Mouse (Mus musculus): ENCODE measurements around the gene Igfbp5. TPM values are rescaled to one million over a fixed set of nuclear protein-coding genes. Genes with fewer than 3 reads are reported as not detected.

Gene Igfbp5
- polyA plus RNA-seq, 1 experiment from 2014 or later: 141 TPM

DNA sequence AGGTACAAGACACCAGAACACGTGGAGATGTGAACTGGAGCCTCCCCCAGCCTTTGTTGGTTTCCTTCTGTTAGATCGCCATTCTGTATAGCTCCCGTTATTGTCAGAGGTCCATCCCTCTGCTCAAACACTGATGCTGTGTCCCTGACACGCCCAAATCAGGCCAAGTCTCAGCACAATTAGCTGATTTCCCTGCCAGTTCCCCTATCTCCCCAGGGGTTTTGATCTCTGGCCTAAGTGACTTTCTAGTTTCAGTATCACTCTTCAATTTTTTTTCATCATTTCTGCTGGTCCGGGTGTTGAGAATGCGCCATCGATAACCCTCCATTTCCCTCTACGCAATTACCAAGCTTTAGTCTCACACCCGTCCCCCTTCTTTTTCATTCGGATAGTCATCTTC, 51.8 kb downstream of the Igfbp5 start:
- Histone ChIP-seq H3K9me3 (no peaks in the 10 kb centered on the region), H3K27ac (no peak overlapping the region), H3K36me3 (no peaks in the 10 kb centered on the region), H3K9ac (no peak overlapping the region), H3K27me3 (peaks cover 3% of the 10 kb centered on the region; the same call in 1 of the 2 replicates), H3K4me1 (peaks cover 33% of the 10 kb centered on the region), H3K4me2 (no peak overlapping the region), H3K4me3 (no peak overlapping the region)
- ATAC-seq (ENCODE audit: insufficient number of reproducible peaks, insufficient read depth, low FRiP score, low TSS enrichment, low read depth): no peak
- WGBS: 73% methylated on average over 10 of the region's 10 CpGs

DNA sequence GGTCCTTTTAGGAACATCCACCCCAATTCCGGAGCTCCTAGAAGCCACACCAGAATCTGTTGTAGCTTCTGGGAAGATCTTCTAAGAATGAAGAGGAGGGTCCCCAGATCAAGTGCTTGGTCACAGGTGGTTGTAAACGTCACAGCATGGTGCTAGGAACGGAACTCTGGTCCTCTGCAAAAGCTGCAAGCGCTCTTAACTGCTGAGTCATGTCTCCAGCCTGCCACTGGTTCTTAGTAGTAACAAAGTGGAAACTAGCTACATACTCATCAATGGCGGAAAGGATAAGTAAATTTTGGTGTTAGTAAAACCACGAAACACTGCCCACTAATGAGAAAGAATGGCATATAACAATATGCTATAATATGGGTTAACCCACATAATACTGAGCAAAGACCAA, 54.7 kb downstream of the Igfbp5 start:
- ATAC-seq (ENCODE audit: insufficient number of reproducible peaks, insufficient read depth, low FRiP score, low TSS enrichment, low read depth): no peak
- H3K9ac ChIP-seq: no peak overlapping the region
- no peak overlapping the region for H3K4me3 ChIP-seq
- no peaks in the 10 kb centered on the region for H3K36me3 ChIP-seq
- H3K9me3 ChIP-seq: no peaks in the 10 kb centered on the region
- WGBS: 89% methylated on average over 6 of the region's 6 CpGs
- no peak overlapping the region for H3K27ac ChIP-seq
- H3K4me2 ChIP-seq: no peak overlapping the region
- peaks cover 3% of the 10 kb centered on the region; the same call in 1 of the 2 replicates for H3K27me3 ChIP-seq
- peaks cover 13% of the 10 kb centered on the region; the same call in 1 of the 2 replicates for H3K4me1 ChIP-seq

DNA sequence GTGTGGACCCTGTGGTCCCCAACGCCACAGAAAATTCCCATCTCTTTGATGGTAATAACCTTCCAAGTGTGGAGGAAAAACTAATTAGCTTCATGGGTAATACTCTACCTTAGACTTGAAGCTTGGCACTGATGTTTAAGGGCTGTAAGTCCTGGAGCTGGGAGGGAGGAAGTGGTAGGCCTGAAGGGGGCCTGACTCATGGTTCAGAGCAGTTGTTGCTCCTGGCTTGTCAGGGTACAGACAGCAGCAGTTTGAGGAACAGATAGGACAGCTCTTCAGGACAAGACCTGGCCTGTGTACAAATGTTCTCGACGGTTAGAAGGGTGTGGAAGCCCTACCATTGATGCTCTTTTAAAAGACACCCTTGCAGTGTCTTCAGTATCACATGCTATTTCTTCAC, 59.1 kb downstream of the Igfbp5 start:
- no peaks in the 10 kb centered on the region for H3K36me3 ChIP-seq

DNA sequence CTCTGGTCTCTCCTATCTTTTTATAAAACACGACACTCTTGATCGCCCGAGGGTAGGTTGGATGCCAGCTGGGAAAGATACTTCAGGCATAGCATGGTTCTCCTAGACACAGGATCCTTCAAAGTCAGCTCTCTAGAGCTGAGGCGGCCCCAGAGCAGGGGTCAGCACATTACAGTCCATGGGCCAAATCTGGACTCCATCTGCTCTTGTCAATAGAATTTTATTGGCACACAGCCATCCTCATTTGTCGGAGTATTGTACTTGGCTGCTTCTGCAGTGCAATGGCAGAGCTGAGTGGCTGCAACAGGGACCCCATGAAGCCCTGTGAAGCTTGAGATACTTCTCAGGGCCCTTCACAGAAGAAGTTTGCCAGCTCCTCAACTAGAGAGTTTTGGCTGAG, 59.5 kb downstream of the Igfbp5 start:
- WGBS: 58% methylated on average over 5 of the region's 5 CpGs
- no peak overlapping the region for H3K4me2 ChIP-seq
- peaks cover 6% of the 10 kb centered on the region; the same call in 1 of the 2 replicates for H3K9me3 ChIP-seq
- H3K36me3 ChIP-seq: no peaks in the 10 kb centered on the region
- no peak overlapping the region for H3K9ac ChIP-seq
- H3K4me1 ChIP-seq: peaks cover 22% of the 10 kb centered on the region
- no peak overlapping the region for H3K27ac ChIP-seq
- H3K4me3 ChIP-seq: no peak overlapping the region
- H3K27me3 ChIP-seq: no peaks in the 10 kb centered on the region
- ATAC-seq (ENCODE audit: insufficient number of reproducible peaks, insufficient read depth, low FRiP score, low TSS enrichment, low read depth): no peak

More for the DNA sequence above, 59.1 kb downstream of the Igfbp5 start:
- Histone ChIP-seq H3K27me3 (no peaks in the 10 kb centered on the region), H3K4me2 (no peak overlapping the region), H3K27ac (no peak overlapping the region), H3K4me3 (no peak overlapping the region), H3K9ac (no peak overlapping the region), H3K9me3 (peaks cover 6% of the 10 kb centered on the region; the same call in 1 of the 2 replicates), H3K4me1 (peaks cover 22% of the 10 kb centered on the region)
- ATAC-seq (ENCODE audit: insufficient number of reproducible peaks, insufficient read depth, low FRiP score, low TSS enrichment, low read depth): no peak
- WGBS: 79% methylated on average over 3 of the region's 3 CpGs

DNA sequence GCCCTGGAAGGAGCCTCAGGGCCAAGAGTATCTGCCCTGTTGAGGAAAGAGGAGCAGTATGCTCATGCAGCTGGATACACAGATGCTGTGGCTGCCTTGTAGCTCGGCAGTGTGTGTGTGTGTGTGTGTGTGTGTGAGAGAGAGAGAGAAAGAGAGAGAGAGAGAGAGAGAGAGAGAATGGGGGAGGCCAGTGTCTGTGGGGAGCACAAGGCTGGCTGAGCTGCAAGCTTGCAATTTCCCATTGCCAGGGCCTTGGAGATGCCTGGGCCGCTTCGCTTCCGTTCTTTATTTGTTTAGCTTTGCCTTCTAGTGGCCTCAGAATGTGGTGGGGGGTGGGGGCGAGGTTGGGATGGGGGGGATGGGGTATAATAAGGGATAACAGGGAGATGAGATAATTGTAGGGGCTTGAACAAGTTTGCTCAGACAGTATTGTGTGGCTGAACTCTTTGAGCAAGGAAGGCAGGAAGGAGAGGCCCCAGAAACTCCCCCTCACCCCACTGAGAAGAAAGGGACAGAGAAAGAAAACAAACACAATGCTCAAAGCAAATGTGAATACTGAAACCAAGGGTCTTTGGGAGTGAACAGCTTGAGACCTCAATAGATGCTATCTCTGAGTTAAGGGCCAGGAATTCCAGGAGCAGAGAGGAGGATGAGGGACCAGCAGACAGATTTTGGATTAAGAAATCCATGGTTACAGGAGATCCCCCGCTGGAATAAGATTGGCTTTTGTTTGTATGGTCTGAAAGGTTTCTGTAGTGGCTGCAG, 60.9 kb downstream of the Igfbp5 start:
- peak overlapping the region; percentile 79 for H3K27ac ChIP-seq
- H3K36me3 ChIP-seq: no peaks in the 10 kb centered on the region
- H3K4me2 ChIP-seq: no peak overlapping the region
- no peak overlapping the region for H3K9ac ChIP-seq
- H3K4me3 ChIP-seq: no peak overlapping the region
- H3K9me3 ChIP-seq: peaks cover 6% of the 10 kb centered on the region; the same call in 1 of the 2 replicates
- peaks cover 22% of the 10 kb centered on the region for H3K4me1 ChIP-seq
- 6% methylated on average over 6 of the region's 6 CpGs for WGBS
- ATAC-seq (ENCODE audit: insufficient number of reproducible peaks, insufficient read depth, low FRiP score, low TSS enrichment, low read depth): no peak
- H3K27me3 ChIP-seq: no peaks in the 10 kb centered on the region

DNA sequence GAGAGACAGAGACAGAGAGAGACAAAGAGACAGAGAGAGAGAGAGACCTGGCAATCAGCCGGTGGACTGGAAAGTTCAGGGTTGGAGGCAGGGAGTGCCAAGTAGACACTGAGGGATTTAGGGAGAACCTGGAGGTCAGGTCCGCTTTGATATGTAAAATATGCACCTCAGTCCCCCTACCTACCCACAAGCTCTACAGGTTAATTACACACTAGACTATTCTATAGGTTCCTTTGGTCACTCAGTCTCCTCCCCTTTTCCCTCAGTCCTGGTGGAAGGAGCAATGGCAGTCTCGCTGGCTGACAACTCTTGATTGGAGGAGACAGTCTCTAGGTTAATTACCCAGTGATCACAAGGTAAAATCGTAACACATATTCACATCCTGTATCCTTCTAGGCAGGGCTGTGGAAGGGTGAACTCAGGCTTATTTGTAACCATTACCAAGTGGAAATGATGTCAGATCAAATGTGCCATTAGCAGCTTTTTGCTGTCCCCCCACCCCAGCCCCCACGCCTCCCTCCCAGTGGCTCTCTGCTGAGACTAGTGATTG, 61.5 kb downstream of the Igfbp5 start:
- peaks cover 6% of the 10 kb centered on the region; the same call in 1 of the 2 replicates for H3K9me3 ChIP-seq
- H3K9ac ChIP-seq: no peak overlapping the region
- H3K27ac ChIP-seq: peak overlapping the region; percentile 79
- no peaks in the 10 kb centered on the region for H3K36me3 ChIP-seq
- 37% methylated on average over 5 of the region's 5 CpGs for WGBS
- no peak overlapping the region for H3K4me3 ChIP-seq
- peaks cover 22% of the 10 kb centered on the region for H3K4me1 ChIP-seq
- ATAC-seq (ENCODE audit: insufficient number of reproducible peaks, insufficient read depth, low FRiP score, low TSS enrichment, low read depth): no peak
- no peak overlapping the region for H3K4me2 ChIP-seq
- H3K27me3 ChIP-seq: no peaks in the 10 kb centered on the region

DNA sequence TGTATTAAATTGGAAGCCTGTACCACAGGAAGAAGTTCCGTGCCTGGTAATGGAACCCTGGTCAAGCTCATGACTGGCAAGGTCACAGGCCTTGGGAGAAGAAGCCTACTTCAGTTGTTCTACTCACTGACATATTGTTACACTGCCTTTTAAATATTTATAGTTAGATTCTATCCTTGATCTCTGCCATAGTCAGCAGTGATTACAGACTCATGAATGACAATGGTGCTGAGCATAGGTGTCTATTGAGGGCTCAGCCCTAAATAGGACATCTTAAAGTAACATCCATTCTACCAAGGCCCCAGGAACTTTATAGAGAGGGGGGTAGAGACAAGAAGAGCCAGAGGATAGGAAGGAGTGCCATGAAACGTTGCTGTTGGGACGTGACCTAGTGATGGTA, 63.6 kb downstream of the Igfbp5 start:
- Histone ChIP-seq H3K9ac (no peak overlapping the region), H3K4me3 (no peak overlapping the region), H3K9me3 (peaks cover 6% of the 10 kb centered on the region; the same call in 1 of the 2 replicates), H3K4me2 (no peak overlapping the region), H3K27me3 (no peaks in the 10 kb centered on the region), H3K4me1 (peaks cover 26% of the 10 kb centered on the region), H3K27ac (no peak overlapping the region), H3K36me3 (no peaks in the 10 kb centered on the region)
- 92% methylated on average over 3 of the region's 3 CpGs for WGBS
- ATAC-seq (ENCODE audit: insufficient number of reproducible peaks, insufficient read depth, low FRiP score, low TSS enrichment, low read depth): no peak

DNA sequence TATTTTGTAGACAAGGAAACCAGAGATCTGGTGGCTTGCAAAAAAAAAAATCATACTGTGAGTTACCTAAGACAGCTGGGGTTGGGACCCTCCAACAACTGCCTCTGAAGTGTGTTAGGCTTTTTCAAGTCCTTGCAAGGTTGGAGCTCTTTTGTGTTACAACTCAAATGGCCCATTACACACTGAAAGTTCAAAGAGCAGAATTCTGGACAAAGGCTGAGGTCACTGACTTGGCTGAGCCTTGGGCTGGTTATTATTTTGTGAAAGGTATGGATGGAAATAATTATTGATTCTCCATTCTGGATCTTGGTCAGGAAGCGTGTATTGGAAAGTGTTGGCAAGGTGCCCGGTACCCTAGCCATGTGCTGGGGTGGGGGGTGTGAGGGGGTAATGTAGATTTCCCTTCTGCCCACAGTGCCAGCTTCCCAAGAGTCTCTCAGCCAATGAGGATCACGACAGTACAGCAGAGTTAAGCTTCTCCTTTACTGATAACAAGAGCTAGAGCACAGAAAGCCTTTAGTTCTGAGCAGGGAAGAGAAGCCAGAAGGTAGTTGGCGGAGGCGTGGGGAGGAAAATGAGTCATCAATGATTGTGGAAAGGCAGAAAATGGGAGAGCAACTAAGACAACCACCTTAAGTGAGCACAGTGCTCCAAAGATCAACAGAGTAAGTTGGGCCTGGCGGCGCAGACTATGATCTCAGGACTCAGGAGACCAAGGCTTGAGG, 64.6 kb downstream of the Igfbp5 start:
- Histone ChIP-seq H3K4me1 (peaks cover 30% of the 10 kb centered on the region), H3K9me3 (peaks cover 6% of the 10 kb centered on the region; the same call in 1 of the 2 replicates), H3K4me3 (no peak overlapping the region), H3K27ac (no peak overlapping the region), H3K36me3 (no peaks in the 10 kb centered on the region), H3K27me3 (no peaks in the 10 kb centered on the region), H3K9ac (no peak overlapping the region), H3K4me2 (no peak overlapping the region)
- no peak for ATAC-seq (ENCODE audit: insufficient number of reproducible peaks, insufficient read depth, low FRiP score, low TSS enrichment, low read depth)
- 88% methylated on average over 7 of the region's 7 CpGs for WGBS

DNA sequence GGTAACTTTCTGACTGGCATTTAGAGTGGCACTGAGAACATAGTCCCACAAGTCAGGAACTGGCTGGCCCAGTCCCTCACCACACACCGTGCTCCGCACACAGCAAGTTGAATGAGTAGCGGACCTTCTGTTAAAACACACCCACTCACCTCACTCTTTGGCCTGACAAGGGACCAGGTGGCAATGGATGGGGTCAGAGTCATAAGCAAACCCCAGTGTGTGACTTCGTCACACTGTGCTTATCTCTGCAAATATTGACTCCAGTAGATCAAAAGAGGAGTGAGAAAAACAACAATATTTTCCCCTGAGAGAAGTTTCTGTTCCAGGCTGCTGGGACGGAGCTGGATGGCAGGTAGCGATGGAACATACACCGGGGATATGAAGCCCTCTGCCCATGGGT, 65.4 kb downstream of the Igfbp5 start:
- no peak for ATAC-seq (ENCODE audit: insufficient number of reproducible peaks, insufficient read depth, low FRiP score, low TSS enrichment, low read depth)
- H3K4me1 ChIP-seq: peaks cover 25% of the 10 kb centered on the region
- H3K27ac ChIP-seq: no peak overlapping the region
- no peak overlapping the region for H3K4me2 ChIP-seq
- no peak overlapping the region for H3K4me3 ChIP-seq
- H3K27me3 ChIP-seq: no peaks in the 10 kb centered on the region
- 95% methylated on average over 7 of the region's 7 CpGs for WGBS
- no peaks in the 10 kb centered on the region for H3K36me3 ChIP-seq
- H3K9ac ChIP-seq: no peak overlapping the region
- peaks cover 6% of the 10 kb centered on the region; the same call in 1 of the 2 replicates for H3K9me3 ChIP-seq
